Mouse (Mus musculus): ENCODE data around the gene Fbxo17. TPM values are rescaled to one million over a fixed set of nuclear protein-coding genes. Genes with fewer than 3 reads are reported as not detected.

The Fbxo17 gene
- total RNA-seq, 2 experiments from 2014 or later = 1.5 to 2.5 TPM

- intact Hi-C loops (cut with DNase I) = no loop called here
- DNase-seq (ENCODE audit: extremely low spot score in 1 of 2, low spot score in 2 of 2) = peak; percentile 45 to 48
Observed at GRCm38 (mm10) chr7:28714667-28715066, 1.9 kb upstream of the Fbxo17 start.

GRCm38 (mm10) chr7:28715598-28715997, 1.0 kb upstream of the Fbxo17 start:
- DNase-seq (ENCODE audit: extremely low spot score in 1 of 2, low spot score in 2 of 2) = no peak
- intact Hi-C loops (cut with DNase I) = no loop called here

DNA sequence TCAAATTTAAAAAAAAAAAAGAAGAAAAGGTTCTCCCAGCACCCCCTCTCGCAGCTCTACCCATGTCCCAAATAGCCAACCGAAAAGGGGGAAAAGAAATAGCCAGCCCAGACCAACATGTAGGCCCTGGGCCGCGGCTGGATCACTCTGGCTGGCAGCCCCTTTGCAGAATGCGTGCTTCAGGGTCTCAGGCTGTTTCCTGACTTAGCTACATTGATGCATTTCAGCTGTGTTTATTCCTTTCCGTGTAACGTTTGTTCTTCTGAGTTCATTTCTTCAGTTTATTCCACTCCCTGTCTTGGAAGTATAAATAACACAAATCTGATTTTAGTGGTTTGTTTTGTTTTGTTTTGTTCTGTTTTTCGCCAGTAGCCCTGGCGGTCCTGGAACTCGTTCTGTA, 1.1 kb downstream of the Fbxo17 start:
- no peak for DNase-seq (ENCODE audit: extremely low spot score in 1 of 2, low spot score in 2 of 2)
- intact Hi-C loops (cut with DNase I) = no loop called here

DNA sequence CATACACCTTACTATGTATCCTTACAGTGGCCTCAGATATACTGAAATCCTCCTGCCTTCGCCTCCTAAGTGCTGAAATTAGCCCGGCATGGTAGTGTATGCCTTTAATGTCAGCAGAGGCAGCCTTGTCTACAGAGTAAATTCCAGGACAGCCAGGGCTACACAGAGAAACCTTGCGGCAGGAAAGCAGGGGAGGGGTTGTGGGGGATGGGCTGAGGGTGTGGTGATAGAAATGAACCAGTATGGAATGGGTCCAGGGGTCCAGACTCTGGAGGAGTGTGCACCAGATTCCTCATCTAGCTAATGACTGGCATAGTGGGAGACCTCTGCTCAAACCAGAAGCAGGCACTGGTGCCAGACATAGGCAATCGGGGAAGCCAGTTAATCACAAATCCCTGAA, 2.6 kb downstream of the Fbxo17 start:
- DNase-seq (ENCODE audit: extremely low spot score in 1 of 2, low spot score in 2 of 2) = no peak
- intact Hi-C loops (cut with DNase I) = no loop called here

DNA sequence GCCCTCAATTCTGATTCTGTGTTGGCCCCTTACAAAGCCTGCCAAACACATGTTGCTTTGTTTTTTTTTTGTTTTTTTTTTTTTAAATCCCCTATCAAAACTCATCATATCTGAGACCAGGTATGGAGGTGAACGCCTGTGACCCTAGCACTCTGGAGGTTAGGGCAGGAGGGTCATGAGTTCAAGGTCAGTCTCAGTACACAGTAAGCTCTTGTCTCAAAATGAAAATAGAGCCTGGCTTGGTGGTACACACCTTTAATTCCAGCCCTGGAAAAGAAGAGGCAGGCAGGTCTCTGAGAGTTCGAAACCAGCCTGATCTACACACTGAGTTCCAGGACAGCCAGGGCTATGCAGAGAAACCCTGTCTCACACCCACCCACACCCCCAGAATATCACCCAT, 3.0 kb downstream of the Fbxo17 start:
- intact Hi-C loops (cut with DNase I) = no loop called here
- no peak for DNase-seq (ENCODE audit: extremely low spot score in 1 of 2, low spot score in 2 of 2)

DNA sequence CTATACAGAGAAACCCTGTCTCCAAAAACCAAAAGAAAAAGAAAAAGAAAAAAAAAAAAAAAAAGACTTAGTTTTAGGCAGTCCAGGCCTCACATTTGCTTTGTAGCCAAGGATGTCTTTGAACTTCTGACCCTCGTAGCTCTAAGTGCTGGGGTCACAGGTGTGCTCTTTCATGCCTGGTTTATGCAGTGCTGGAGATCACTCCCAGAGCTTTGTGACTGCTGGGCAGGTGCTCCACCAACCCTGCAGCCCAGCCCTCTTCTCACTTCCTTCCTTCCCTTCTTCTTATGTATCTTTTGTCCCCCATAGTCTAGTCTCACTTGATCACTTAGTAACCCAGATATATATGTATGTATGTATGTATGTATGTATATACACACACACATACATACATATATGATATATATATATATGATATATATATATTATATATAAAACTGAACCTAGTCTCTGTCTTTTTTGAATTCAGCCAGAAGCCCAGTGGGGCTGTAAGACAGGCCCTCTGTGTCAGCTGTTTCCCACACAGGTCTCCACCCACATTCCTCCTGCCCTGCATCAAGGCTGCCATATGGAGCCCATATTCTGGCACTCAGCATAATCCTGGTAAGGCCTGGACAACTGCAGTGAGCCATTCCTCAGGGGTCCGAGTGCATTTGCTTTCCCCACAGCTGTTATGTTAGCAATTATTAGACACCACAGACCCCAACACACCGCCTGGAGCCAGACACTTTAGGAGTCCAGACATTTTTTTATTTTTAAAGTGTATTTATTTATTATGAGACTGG, 4.3 kb downstream of the Fbxo17 start:
- no peak for DNase-seq (ENCODE audit: extremely low spot score in 1 of 2, low spot score in 2 of 2)
- intact Hi-C loops (cut with DNase I) = no loop called here

GRCm38 (mm10) chr7:28722079-28722478, 5.5 kb downstream of the Fbxo17 start:
- no peak for DNase-seq (ENCODE audit: extremely low spot score in 1 of 2, low spot score in 2 of 2)
- intact Hi-C loops (cut with DNase I) = no loop called here

DNA sequence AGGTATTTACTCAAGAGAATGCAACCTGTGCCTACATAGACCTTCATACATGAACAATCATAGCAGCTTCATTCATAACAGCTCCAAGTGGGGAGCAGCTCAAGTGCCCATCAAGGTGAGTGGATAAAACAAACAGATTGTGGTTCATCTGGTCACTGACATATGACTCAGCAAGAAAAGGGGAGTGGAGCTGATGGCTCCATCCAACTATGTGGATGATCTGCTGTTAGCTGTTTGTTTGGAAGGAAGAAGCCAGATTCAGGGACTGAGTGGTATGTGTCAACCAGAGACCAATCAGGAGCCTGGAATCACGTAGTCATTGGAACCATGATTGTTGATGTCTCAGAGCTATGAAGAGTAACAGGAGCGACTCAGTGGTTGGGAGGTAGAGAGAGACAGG, 8.0 kb downstream of the Fbxo17 start:
- DNase-seq (ENCODE audit: extremely low spot score in 1 of 2, low spot score in 2 of 2) = no peak
- intact Hi-C loops (cut with DNase I) = loop anchor here (5.0 kb wide), 2 partner anchors 122 to 277 kb away; no protein-coding TSS in a partner anchor

DNA sequence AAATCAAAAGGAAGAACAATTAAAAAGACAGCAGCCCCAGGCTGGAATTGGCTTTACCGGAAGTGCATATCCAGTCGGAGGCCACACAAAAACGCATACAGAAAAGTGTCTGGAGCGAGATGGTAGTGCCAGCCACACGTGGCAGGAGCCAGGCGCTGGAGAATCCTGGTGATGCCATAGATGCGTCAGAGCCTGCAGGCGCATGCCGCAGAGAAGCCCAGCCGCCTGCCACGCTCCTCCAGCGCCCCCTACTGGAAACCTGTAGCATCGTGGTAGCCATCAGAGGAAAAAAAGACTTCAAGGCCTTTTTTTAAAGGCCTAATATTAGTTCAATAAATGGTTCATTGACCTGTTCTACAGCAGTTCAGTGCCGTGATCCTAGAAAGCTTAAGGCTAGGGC, 10.0 kb downstream of the Fbxo17 start:
- peak; percentile 57 to 87 for DNase-seq (ENCODE audit: extremely low spot score in 1 of 2, low spot score in 2 of 2)
- intact Hi-C loops (cut with DNase I) = loop anchor here (5.0 kb wide), 2 partner anchors 124 to 279 kb away; no protein-coding TSS in a partner anchor

DNA sequence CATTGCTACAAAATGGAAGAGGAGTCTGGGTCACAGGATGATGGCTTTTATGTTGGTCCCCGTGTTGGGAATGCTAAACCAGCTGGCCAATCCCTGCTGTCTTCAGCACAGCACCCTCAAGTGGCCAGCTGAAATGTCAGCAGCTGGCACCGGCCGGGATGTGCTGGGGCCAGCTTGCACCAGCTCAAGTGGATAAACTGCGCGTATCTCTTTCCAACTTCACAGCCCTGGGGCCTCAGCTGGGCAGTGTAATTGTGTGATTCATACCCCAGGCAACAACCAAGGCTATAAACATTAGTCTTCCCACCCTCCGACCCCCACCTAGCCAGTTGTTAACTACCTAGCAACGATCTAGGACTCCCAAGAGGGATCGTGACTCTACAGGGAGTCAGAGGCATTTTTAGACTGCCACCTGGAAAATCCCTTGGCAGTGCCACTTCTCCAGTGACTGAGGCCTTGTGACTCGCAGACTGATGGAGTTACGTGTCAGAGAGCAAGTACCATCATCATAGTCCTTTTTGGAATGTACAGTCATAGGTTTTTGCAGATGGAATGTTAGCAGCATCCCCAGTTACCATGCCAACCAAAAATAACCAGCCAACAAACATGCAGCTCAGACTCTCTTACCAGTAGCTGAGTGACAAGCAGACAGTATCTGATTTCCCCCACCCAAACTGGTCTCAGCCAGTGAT, 11.2 kb downstream of the Fbxo17 start:
- peak; percentile 51 to 53 for DNase-seq (ENCODE audit: extremely low spot score in 1 of 2, low spot score in 2 of 2)
- intact Hi-C loops (cut with DNase I) = loop anchor here (5.0 kb wide), 2 partner anchors 125 to 280 kb away; no protein-coding TSS in a partner anchor

DNA sequence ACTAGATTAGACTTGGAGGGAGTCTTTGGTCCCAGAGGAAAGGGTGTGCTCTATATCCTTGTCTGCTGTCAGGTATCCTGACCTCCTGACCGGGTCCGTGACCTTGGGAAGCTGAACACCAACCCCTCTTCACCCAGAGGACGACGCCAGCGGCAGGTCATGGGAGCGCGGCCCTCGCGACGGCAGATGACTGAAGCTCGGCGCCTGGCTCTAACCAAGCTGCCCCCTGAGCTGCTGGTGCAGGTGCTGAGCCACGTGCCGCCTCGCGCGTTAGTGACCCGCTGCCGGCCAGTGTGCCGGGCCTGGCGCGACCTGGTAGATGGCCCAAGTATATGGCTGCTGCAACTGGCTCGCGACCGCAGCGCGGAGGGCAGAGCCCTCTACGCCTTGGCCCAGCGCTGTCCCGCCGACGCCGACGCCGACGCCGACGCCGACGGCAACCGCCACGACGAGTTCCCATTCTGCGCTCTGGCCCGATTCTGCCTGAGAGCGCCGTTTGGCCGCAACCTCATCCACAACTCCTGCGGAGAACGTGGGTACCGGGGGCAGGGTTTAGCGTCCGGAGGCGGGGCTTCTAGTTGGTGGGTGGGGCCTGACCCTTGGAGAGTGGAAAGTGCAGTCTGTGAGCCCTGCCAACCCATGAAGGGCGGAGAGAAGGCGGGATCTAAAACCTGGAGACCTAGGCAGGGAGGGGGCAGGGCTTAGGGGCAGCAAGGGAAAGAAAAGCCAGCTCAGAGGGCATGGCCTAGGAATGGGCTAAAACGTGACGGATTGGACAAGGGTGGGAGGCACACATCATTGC, 15.9 kb downstream of the Fbxo17 start:
- DNase-seq (ENCODE audit: extremely low spot score in 1 of 2, low spot score in 2 of 2) = peak in 1 of 2 experiments; percentile 75

DNA sequence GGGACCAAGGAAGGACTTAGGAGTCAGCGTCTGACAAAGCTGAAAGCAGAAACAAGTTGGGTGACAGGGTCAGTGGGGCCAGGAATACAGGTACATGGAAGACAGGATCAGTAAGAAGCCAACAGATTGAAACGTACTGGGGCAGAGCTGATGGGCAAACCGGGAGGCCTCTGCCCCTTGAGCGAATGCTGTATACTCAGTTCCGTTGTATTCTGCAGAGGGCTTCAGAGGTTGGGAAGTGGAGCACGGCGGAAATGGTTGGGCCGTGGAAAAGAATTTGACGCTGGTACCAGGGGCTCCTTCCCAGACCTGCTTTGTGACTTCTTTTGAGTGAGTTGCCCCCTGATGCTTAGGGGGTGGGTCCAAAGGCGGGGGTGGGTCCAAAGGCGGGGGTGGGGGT, 16.6 kb downstream of the Fbxo17 start:
- intact Hi-C loops (cut with DNase I) = no loop called here

More for the DNA sequence above, 15.9 kb downstream of the Fbxo17 start:
- intact Hi-C loops (cut with DNase I) = no loop called here

DNA sequence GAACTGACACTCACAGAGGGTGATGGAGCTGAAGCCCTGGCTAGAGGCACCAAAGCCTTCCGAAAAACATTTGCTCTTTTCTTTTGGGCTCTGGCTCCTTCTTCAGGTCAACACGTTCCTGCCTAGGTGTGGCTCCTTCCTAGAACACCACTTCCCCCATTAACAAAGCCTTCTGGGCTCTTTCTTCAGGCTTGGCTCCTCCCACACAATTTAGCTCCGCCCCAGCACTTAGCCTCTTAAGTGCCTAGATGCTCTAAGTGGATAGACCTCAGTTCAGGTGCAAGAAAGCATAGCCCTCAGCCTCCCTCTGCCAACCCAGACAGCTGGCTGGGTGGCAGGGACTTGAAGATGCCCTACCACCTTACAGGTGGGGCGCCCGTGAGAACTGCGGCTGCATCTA, 19.1 kb downstream of the Fbxo17 start:
- intact Hi-C loops (cut with DNase I) = no loop called here
- no peak for DNase-seq (ENCODE audit: extremely low spot score in 1 of 2, low spot score in 2 of 2)

More for the DNA sequence above, 16.6 kb downstream of the Fbxo17 start:
- DNase-seq (ENCODE audit: extremely low spot score in 1 of 2, low spot score in 2 of 2) = no peak

DNA sequence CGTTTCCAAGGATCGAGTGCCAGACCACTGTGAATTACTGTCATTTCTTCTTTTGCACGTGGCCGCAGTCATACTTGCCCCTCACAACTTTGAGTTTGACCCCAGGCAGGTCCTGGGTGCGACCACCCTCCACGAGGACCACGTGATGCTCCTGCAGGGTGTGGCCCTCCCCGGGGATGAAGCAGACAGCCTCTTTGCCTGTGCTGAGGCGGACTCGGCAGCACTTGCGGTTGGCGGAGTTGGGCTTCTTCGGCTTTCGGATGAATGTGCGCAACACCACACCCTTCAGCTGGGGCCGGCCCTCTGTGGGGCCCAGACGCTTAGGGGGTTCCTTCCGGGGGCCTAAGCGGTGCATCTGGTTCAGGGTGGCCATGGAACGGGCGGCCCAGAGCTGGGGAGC, 23.2 kb downstream of the Fbxo17 start:
- peak in 1 of 2 experiments; percentile 36 for DNase-seq (ENCODE audit: extremely low spot score in 1 of 2, low spot score in 2 of 2)
- intact Hi-C loops (cut with DNase I) = no loop called here

- no peak for DNase-seq (ENCODE audit: extremely low spot score in 1 of 2, low spot score in 2 of 2)
Observed at GRCm38 (mm10) chr7:28740949-28741348, 24.3 kb downstream of the Fbxo17 start.

DNA sequence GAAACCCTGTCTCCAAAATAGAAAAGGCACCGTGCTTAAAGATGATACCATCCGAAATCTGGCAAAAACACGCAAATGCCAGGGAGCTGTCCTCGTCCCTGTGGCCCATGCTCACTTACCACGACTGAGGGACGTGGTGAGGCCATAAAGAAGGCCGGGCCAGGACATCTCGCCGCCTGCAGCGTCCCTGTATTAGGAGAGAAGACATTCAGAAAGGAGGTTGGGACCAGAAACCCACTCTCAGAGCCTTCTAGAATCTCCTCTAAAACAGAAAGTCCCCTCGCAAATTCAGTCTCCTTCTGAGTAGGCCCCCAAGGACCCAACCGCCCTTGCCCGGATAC, 24.7 kb downstream of the Fbxo17 start:
- intact Hi-C loops (cut with DNase I) = no loop called here
- no peak for DNase-seq (ENCODE audit: extremely low spot score in 1 of 2, low spot score in 2 of 2)

More at GRCm38 (mm10) chr7:28740949-28741348, 24.3 kb downstream of the Fbxo17 start:
- intact Hi-C loops (cut with DNase I) = no loop called here

GRCm38 (mm10) chr7:28741709-28742438, 25.3 kb downstream of the Fbxo17 start, which contains the start of the genes Mrps12 and Sars2:
Gene Mrps12, minus strand, starts transcription at chr7:28741820.
Gene Sars2, plus strand, starts transcription at chr7:28741992.
- intact Hi-C loops (cut with DNase I) = no loop called here
- DNase-seq (ENCODE audit: extremely low spot score in 1 of 2, low spot score in 2 of 2) = peak; percentile 93 to 98

DNA sequence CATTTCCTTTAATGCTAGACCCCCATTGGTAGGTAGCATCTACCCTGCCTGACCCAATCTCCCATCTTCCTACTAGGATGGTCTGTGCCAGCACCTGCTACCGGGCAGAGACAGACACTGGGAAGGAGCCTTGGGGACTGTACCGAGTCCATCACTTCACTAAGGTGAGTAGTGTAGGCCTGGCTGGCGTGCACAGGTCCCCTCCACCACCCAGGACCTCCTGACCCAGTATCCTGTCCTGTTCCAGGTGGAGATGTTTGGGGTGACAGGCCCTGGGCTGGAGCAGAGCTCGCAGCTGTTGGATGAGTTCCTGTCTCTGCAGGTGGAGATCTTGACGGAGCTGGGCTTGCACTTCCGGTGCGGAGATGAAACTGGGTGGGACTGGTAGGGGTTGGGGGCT, 33.3 kb downstream of the Fbxo17 start:
- intact Hi-C loops (cut with DNase I) = no loop called here
- no peak for DNase-seq (ENCODE audit: extremely low spot score in 1 of 2, low spot score in 2 of 2)

- peak in 1 of 2 experiments; percentile 62 for DNase-seq (ENCODE audit: extremely low spot score in 1 of 2, low spot score in 2 of 2)
- intact Hi-C loops (cut with DNase I) = no loop called here
Observed at GRCm38 (mm10) chr7:28756079-28756478, 39.5 kb downstream of the Fbxo17 start, which contains the start of gene Ccer2. Gene Ccer2, plus strand, starts transcription at chr7:28756174.
